Mouse (Mus musculus) kidney, postnatal 25 days (tissue): Measurements from ENCODE around the gene Acacb.

ENCODE experiments used
- DNase-seq, 2 experiments: peaks; one replicate each; pipeline ENCODE4 v3.0.0; 2021; ENCODE audit warnings: mixed read lengths in 2 of 2

The Acacb gene

GRCm38 (mm10) chr5:114176548-114177400 lies 30.4 kb downstream of the Acacb start:
- no peak for DNase-seq

GRCm38 (mm10) chr5:114177966-114178719 lies 31.8 kb downstream of the Acacb start:
- no peak for DNase-seq

DNA sequence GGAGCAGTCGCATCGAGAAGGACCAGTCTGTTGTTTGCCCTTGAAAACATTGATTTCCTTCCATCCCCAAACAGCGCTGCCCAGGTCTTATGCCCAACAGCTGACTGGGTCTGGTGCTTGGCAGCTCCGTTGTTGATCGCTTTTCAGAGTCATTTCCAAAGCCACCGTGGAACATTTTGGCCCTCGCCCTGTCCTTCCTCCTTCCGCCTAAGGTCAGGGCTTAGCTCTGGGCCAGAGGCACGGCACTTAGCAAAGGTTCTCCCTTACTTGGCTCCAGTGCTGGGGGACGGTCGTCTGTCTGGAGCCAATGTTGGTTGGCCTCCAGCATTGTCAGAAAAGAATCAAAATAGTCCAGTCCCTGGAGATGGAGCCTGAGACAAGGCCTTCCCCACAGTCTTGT lies 33.2 kb downstream of the Acacb start:
- peak; percentile 38 to 80 for DNase-seq

DNA sequence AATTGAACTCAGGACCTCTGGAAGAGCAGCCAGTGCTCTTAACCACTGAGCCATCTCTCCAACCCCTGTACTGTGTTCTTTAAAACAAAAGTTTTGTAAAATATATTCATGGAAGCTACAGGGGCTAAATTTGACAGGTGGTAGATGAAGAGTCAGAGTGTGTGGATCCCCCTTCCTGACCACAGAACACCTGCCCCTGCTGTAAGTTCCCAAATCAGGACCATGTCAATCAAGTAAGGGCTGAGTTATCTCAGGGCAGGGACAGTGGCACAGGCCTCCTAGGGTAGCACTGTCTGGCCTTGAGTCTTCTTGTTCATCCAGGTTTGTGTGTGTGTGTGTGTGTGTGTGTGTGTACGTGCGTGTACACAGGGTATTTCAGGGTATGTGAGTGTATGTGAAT lies 37.2 kb downstream of the Acacb start:
- no peak for DNase-seq

GRCm38 (mm10) chr5:114187108-114187507 lies 40.8 kb downstream of the Acacb start:
- DNase-seq: no peak

- DNase-seq: peak in 1 of 2 experiments; percentile 50
Measured at GRCm38 (mm10) chr5:114188900-114189464, 42.6 kb downstream of the Acacb start.

DNA sequence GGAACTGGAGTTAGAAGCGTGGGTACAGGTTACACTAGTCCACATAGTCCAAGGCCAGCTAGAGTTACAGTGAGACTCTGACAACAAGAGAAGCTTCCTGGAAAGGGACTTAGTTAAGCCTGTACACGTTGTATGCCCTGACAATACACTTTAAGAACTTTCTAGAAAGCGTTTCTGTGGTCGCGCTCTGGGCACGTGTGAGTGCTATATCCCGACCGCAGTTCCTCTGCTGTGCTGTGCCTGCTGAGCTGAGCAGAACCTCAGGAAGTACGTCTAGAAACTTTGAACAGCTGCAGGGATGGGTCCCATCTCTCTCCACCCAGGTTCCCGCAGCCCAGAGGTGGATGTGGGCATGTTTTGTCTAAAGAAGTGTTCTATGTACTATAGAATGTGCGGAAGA lies 47.8 kb downstream of the Acacb start:
- DNase-seq: no peak

GRCm38 (mm10) chr5:114199116-114199777 lies 52.9 kb downstream of the Acacb start:
- peak; percentile 58 to 63 for DNase-seq

DNA sequence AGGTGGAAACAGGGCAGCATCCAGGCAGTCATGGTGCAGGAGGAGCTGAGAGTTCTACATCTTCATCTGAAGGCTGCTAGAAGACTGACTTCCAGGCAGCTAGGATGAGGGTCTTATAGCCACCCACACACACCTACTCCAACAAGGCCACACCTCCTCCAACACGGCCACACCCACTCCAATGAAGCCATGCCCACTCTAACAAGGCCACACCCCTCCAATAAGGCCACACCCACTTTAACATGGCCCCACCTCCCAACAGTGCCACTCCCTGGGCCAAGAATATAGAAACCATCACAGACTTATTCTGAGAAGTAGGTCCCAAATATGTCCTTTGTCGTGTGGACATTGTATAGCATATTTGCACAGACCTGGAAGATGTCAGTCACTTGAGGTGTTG lies 59.8 kb downstream of the Acacb start:
- DNase-seq: no peak

DNA sequence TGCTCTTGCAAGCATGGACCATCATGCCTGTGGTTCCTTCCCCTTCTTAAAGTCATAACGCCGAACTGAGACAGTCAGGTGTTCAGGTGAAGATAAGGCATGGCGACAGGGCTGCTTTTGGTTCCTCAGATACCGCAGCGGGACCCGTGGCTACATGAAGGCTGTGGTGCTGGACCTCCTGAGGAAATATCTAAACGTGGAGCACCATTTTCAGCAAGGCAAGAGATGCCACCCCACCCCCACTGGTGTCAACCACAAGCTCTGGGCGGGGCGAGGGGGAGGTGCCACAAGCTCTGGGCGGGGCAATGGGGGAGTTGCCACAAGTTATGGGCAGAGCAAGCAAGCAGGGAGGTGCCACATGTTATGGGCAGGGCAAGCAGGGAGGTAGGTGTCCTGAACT lies 66.8 kb downstream of the Acacb start:
- DNase-seq: peak in 1 of 2 experiments; percentile 36

DNA sequence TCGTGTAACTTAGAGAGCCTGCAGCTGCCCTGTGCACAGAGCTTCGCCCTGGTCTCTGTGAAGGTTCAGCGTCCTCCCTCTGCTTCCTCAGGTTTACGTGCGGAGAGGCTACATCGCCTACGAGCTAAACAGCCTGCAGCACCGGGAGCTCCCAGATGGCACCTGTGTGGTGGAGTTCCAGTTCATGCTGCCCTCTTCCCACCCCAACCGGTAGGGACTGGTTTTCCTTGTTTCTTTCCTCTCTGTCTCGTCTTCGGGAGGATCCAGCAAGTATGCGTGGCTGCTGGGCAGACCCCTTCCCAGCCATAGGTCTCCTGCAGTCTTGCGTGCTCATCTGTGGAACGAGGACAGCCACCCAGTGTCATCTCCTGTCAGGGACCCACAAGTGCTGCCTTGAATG lies 72.4 kb downstream of the Acacb start:
- DNase-seq: peak in 1 of 2 experiments; percentile 29

DNA sequence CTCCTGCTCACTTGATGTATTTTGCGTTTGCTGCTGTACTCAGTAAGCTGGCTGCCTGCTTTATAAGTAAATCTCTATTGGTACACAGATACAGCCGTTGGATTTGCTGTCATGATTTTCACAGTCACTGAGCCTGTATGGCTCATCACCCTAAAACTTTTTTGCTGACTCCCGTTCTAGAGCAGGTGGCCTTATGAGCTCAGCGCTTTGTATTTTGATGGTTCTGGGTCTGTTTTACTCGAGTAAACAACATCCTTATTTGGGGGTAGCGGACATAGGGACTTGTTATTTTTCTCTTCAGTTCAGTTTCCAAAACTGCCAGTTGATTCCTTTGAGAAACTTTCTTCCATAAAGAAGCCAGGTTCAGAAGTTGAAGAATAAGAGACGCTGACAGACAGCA lies 79.7 kb downstream of the Acacb start:
- DNase-seq: no peak

- DNase-seq: no peak
Measured at GRCm38 (mm10) chr5:114228901-114229300, 82.6 kb downstream of the Acacb start.

DNA sequence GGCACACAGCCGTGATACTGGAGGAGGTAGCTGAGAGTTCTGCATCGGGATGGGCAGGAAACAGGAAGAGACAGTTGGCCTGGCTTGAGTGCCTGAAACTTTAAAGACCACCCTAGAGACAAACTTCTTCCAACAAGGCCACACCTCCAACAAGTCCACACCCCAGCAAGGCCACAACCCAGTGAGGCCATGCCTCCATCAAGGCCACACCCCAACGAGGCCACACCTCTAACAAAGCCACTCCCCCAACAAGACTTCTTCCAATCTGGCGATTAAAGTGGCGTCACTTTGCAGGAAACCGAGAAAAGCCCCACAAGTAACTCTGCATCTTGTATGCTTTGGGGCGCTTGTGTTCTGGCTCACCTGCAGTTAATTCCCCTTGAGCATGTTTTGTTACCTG lies 92.6 kb downstream of the Acacb start:
- no peak for DNase-seq

DNA sequence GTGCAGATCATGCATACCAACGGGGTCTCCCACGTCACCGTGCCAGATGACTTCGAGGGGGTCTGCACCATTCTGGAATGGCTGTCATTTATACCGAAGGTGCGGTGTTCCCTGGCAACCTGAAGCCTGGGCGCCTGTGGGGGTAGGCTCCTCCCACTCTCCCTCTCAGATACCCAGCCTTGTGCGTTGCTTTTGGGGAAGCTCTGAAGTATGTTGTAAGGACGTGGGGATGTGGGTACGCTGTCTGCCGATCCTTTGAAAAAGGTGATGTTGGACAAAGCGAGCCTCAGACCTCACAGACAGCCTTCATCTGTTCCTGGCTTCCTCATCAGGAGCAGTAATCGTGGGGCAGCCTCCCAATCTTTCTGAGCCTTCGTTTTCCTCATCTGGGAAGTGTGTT lies 93.4 kb downstream of the Acacb start:
- DNase-seq: no peak

- no peak for DNase-seq
Measured at GRCm38 (mm10) chr5:114246465-114246864, 100.1 kb downstream of the Acacb start.

DNA sequence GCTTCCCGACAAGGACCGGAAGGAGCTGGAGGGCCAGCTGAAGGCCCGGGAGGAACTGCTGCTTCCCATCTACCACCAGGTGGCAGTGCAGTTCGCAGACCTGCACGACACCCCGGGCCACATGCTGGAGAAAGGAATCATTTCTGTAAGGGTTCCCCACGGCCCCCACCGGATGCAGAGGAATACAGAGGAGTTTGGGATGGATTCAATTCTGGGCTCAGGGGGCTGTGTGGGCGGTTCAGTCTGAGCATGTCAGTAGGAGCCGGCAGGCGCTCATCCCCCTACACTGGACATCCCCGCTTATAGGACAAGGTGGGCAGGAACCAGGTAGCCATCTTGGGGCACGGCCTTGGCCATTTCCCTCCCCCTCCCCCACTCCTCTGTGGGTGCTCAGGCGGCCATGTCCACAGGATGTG lies 101.8 kb downstream of the Acacb start:
- peak; percentile 68 to 76 for DNase-seq

DNA sequence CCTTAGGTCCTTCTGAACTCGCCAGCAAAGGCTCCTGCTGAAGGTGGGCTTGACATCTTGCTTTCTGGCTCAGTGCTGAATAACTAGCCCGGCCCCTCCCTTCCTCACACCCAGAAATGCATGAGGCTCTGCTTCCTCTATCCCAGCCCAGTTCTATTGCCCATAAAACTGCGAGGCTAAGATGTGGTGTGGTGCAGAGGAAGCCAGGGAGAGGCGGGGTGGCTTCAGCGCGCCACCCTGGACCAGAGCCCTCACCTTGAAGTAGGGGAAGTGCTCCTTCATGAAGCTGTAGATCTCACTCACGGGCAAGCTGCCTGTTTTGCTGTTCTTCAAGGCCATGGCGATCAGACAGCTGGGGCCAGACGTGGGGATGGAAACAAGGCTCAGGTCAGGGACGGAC lies 113.2 kb downstream of the Acacb start:
- DNase-seq: no peak

GRCm38 (mm10) chr5:114261494-114261893 lies 115.2 kb downstream of the Acacb start:
- no peak for DNase-seq

DNA sequence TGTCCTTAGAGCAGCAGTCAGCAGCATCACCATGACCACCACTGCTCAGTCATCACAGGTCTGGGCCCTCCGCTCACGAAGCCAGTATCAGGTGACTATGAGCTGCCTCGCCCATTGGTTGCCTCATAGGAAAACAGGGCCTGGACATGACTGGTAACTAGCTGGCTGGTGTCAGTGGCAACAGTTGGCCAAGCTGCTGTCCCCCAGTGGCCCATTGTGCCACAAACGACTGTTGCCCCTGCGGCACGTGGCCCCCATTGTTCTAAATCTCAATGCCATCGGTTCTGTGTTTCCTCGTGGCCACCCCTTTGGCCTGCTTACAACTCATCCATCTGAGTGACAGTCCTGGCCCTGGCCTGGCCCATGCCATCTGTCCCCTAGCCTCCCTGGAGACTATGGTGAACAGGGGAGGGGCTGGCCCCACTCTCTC lies 117.7 kb downstream of the Acacb start:
- DNase-seq: no peak

GRCm38 (mm10) chr5:114264791-114265190 lies 118.5 kb downstream of the Acacb start:
- no peak for DNase-seq

DNA sequence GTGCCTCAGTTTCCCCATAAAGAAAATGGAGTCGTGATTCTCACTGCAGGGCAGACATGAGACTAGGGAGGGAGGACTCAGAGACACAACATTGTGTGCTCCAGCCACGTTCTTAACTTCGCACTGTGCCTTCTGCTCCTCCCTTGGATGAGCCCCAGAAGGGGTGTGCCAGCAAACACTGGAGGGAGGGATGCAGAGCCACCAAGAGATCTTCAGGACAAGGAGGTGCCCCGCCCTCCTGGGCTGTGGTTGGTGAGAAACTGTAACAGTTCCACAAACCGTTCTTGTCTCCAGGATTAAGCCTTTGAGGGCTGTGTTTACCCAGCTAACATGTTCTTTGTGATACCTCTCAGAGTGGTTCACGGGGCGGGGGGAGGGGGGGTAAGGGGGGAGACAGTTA lies 122.3 kb downstream of the Acacb start:
- DNase-seq: no peak

DNA sequence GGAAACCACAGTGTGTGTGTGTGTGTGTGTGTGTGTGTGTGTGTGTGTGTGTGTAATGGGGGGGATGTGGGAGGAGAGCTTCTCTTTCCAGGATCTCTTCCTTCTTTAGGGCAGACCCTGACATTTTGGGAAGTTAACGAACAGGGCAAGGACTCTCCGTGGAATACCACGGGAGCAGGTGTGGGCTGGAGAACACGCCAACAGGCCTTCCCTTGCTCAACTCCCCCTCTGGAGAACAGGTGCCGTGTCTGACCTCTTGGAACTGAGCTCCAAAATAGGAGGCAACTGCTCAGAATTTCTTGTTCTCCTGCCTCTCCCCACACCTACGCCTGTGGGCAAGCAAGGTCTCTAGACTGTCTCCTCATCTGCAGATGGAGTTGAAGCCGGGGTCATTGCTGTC lies 123.2 kb downstream of the Acacb start:
- DNase-seq: no peak
